Mouse (Mus musculus) cerebellum, postnatal 36 days (tissue): ENCODE measurements around the gene Pi4k2b.
"Not testable (repeated sequence)": the region's sequence is repeated elsewhere in the genome, so short reads cannot be mapped to it uniquely, and the experiment has no call there.

ENCODE experiments used
- DNase-seq, 2 experiments: peaks; one replicate each; pipeline ENCODE4 v3.0.0; 2021 to 2022; ENCODE audit warnings: mixed read lengths in 2 of 2

The Pi4k2b gene

DNA sequence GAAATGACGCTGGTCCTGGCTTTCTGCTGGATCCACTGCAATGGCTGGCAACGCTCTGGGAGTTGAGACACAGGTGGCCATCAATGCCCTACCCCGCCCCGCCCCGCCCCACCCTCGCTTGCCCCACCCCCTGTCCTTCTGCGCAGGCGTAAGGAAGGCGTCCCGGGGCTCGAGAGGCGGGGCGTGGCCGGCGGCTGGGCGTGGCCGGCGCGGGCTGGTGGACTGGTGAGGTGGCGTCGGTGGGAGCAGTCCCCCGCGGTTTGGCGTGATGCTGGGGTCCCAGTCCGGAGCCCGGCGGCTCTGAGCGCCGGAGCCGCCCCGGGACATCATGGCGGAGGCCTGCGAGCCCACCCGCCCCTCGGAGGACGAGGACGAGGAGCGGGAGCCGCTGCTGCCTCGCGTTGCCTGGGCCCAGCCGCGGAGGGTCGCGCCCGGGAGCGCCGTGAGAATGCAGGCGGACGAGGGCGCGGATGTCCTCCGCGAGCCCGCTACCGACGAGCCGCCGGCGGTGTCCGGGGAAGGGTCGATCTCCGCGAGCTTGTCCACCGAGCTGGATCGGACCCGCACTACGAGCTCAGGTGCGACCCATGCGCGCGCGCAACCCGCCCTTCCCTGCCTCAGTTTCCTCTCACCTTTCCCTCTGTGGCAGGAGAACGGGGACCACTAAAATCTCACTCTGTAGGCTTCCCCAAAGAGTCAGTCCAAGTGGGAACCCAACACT lies at the start of gene Pi4k2b:
Gene Pi4k2b (plus strand): TSS at position 184 of the 721 bp plus-strand sequence.
- DNase-seq = peak; percentile 36 to 51

GRCm38 (mm10) chr5:52697291-52697690 lies 44.1 kb upstream of the Pi4k2b start:
- no peak for DNase-seq

DNA sequence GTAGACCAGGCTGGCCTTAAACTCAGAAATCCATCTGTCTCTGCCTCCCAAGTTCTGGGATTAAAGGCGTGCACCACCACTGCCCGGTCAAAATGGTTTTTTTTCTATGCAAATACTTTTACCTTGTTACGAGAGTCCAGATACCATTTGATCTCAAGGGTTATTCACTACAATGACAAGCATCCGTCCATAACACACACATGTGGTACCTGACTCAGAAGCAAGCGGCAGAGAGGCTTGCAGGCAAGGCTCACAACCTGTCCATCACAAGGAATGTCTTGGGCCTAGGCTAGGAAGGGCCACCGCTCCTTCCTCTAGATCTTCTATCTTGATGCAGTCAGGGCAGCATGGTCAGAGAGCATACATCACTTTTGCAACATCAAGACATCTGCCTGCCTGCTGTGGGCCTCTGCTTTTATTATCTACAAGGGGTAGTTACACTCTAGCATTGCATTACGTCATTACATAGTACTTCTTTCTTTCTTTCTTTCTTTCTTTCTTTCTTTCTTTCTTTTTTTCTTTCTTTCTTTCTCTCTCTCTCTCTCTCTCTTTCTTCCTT lies 43.4 kb upstream of the Pi4k2b start:
- not testable (repeated sequence) for DNase-seq

DNA sequence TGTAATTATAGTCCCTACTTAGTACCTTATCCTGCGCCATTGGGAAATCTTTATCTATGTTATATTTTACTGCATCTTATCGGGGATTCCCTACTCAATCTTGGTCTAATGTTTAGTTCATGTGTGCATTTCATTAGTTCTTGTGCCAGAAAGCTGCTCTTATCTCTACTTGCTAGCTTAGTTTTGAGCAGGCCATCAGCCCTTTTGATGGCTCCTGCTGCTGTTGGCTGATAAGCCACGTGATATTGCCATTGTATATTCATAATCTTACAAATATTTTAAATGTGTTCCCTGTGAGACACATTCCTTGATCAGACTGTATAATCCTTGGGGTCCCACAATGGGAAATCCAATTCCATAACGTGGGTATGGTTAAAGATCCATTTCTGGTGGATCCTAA lies 36.8 kb upstream of the Pi4k2b start:
- DNase-seq = no peak

- DNase-seq = no peak
These were observed 28.7 kb upstream of the Pi4k2b start for GRCm38 (mm10) chr5:52712704-52713103.

DNA sequence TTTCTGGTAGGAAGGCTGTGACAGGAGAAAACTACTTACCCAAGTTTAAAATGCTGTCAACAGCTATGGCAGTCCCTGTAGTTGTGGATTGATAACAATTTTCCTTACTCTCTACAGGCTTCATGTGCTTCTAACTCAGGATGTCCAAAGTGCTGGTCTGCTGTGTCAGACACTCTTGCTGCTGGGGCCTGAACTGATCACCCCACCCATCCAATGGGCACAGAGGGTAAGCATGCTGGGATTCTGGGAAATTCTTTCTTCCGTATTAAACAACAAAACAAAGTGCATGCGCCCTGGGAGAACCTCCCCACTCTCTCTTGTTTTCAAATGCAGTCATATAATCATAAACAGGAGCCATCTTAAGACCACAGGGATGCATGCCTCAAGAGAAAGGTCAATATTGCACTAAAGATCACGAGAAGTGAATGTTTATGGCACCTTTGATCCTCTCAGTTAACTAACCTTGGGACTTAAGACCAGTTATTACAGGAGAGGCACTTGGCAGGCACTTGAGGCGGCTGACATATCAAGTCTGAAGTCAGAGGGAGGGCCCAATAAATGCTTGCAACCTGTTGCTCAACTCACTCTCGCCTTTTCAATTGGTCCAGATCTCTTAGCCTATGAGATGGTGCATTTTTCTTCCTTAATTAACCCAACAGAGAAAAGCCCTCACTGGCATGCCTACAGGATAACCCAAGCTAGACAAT lies 24.5 kb upstream of the Pi4k2b start:
- DNase-seq = no peak

- DNase-seq = no peak
These were observed 20.4 kb upstream of the Pi4k2b start for GRCm38 (mm10) chr5:52721003-52721402.

GRCm38 (mm10) chr5:52727747-52728146 lies 13.6 kb upstream of the Pi4k2b start:
- no peak for DNase-seq

GRCm38 (mm10) chr5:52732811-52733210 lies 8.6 kb upstream of the Pi4k2b start:
- no peak for DNase-seq

GRCm38 (mm10) chr5:52736046-52736445 lies 5.3 kb upstream of the Pi4k2b start:
- no peak for DNase-seq

GRCm38 (mm10) chr5:52742112-52742813 lies 889 bp downstream of the Pi4k2b start:
- no peak for DNase-seq

GRCm38 (mm10) chr5:52743231-52743630 lies 1.9 kb downstream of the Pi4k2b start:
- DNase-seq = no peak

DNA sequence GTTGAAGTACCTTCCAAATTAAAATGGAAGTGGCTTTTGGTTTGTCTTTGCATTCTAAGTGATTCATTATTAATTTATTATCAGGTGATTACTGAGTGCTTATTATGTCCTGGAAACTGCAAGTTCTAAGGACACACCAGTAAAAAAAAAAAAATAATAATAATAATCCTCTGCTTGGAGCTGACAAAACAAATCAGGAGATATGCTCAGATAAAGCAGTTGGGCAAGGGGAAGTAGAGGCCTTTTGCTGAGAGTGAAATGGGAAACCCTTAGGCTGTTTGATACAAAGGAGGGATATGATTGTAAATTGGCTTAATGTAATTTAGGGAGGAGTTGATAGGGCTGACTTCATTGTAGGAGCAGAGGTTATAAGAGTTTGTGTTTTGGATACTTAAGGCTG lies 5.5 kb downstream of the Pi4k2b start:
- DNase-seq = no peak

DNA sequence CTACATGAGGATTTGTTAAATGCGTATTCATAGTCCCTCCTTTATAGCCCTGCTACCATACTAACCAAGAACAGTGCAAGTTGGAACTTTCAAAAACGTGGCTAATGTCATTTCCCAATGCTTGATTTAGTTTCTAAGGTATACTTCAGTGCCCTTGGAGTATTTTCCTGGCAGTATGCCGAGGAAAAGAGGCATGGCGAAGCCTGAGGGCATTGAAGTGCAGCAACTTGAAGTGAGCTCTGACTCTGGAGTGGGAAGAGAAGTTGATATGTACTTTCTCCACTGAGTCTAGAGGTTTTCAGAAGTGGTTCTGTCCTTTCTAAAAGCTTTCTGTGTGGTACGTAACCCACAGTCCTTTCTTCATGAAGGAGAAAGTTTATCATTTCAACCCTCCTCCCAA lies 7.4 kb downstream of the Pi4k2b start:
- DNase-seq = no peak

DNA sequence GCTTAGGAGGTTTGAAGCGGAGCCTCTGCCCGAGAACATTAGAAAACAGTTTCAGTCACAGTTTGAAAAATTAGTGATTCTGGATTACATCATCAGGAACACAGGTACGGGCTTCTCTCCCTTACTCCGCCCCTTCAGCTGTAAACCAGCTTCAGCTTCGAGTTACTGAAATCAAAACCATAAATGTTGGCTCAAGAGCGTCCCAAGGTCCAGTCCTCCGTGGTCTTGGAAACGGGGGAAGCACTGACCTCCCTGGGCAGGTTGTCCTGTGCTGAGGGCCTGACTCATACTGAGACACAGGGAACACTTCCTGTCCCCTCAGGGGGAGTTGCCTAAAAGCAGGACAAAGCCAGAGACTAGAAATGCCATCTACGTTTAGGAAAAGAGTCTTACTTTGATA lies 11.8 kb downstream of the Pi4k2b start:
- DNase-seq = no peak

GRCm38 (mm10) chr5:52754196-52754595 lies 12.8 kb downstream of the Pi4k2b start:
- DNase-seq = no peak

- DNase-seq = no peak
These were observed 14.0 kb downstream of the Pi4k2b start for GRCm38 (mm10) chr5:52755337-52755736.

DNA sequence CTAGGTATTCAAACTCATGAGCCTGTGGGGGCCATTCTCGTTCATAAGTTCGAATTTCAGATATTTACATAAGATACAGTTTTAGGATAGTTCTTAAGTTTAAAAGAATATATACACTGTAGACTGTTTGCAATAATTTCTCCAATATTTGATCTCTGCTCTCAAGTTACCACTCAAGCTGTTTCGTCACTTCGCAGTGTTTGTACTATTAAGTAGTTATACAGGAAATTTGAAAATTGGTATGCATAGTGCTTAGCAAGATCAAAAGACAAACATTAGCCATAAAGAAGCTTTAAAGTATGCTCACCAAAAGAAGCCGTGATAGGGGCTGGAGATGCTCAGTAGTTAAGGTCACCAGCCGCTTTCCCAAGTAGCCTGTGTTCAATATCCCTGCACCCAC lies 14.6 kb downstream of the Pi4k2b start:
- no peak for DNase-seq

DNA sequence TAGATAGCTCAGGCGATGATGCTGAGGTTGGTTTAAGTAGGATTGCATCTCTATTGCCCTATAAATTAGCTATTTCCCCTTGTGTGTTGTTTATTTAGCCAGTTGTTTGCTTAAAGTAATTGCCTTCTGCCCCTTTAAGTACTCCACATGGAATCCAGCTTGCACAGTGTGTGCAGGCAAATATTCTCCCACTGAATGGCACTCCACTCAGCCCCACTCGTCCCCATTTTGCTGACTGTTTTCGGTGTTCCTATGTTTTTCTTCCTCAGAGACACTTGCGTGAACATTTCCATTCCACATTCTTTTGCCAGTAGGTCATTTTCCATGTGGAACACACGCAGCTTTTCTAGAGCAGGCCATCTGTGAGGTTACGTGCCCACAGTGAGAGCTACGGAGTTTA lies 21.2 kb downstream of the Pi4k2b start:
- no peak for DNase-seq

- no peak for DNase-seq
These were observed 32.9 kb downstream of the Pi4k2b start for GRCm38 (mm10) chr5:52774267-52774666.

- DNase-seq = peak in 1 of 2 experiments; percentile 10
These were observed 33.9 kb downstream of the Pi4k2b start, which contains the start of gene Zcchc4 for GRCm38 (mm10) chr5:52775237-52775636. Zcchc4 (plus strand) TSS chr5:52775409.

GRCm38 (mm10) chr5:52776466-52777354 lies 35.3 kb downstream of the Pi4k2b start:
- DNase-seq = not testable (repeated sequence)
